Mouse (Mus musculus): ENCODE results near the gene Rpl37a.

The Rpl37a gene

GRCm38 (mm10) chr1:72736397-72737125 lies 25.5 kb downstream of the Rpl37a start:
- DNase-seq (ENCODE audit: extremely low read depth, low read depth, low spot score) = no peak

- DNase-seq (ENCODE audit: extremely low read depth, low read depth, low spot score) = no peak
These were observed 28.0 kb downstream of the Rpl37a start for GRCm38 (mm10) chr1:72738946-72739680.

- DNase-seq (ENCODE audit: extremely low read depth, low read depth, low spot score) = no peak
These were observed 28.6 kb downstream of the Rpl37a start for GRCm38 (mm10) chr1:72739681-72740063.

- no peak for DNase-seq (ENCODE audit: extremely low read depth, low read depth, low spot score)
These were observed 30.3 kb downstream of the Rpl37a start for GRCm38 (mm10) chr1:72741406-72741805.

- no peak for DNase-seq (ENCODE audit: extremely low read depth, low read depth, low spot score)
These were observed 33.9 kb downstream of the Rpl37a start for GRCm38 (mm10) chr1:72744816-72745506.

- no peak for DNase-seq (ENCODE audit: extremely low read depth, low read depth, low spot score)
These were observed 35.3 kb downstream of the Rpl37a start for GRCm38 (mm10) chr1:72746382-72746781.

GRCm38 (mm10) chr1:72751371-72751781 lies 40.3 kb downstream of the Rpl37a start:
- no peak for DNase-seq (ENCODE audit: extremely low read depth, low read depth, low spot score)

- no peak for DNase-seq (ENCODE audit: extremely low read depth, low read depth, low spot score)
These were observed 42.1 kb downstream of the Rpl37a start for GRCm38 (mm10) chr1:72753211-72753610.

GRCm38 (mm10) chr1:72755227-72755626 lies 44.1 kb downstream of the Rpl37a start:
- DNase-seq (ENCODE audit: extremely low read depth, low read depth, low spot score) = no peak

- DNase-seq (ENCODE audit: extremely low read depth, low read depth, low spot score) = no peak
These were observed 44.7 kb downstream of the Rpl37a start for GRCm38 (mm10) chr1:72755801-72756200.

- DNase-seq (ENCODE audit: extremely low read depth, low read depth, low spot score) = no peak
These were observed 48.7 kb downstream of the Rpl37a start for GRCm38 (mm10) chr1:72759758-72760157.

All from fat pad, adult 2 months (tissue).